ENCODE assay signal across 10 mouse cellular contexts in the genomic region with DNA sequence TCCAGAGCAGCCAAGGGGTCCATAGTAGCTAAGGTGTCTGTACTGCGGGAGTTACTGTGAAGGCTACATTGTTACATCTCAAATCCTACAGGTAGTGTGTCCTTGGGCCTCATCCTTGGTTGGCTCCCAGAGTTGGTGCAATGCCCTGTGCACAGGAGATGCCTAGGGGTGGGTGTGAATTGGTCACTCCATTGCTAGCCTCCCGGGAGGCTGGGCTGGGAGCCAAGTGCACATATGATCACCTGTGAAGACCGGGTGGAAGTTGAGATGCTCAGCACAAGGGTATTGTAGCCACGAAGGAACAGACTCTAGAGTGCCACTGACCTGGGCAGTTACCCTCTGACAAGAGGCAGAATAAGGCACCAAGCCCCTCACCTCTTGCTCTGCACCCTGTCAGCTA. TPM values are rescaled to one million over a fixed set of nuclear protein-coding genes. Genes with fewer than 3 reads are reported as not detected.
DNase-seq lines count a peak whose midpoint lies in the region; ATAC-seq and TF ChIP-seq lines count a peak whose summit lies in the region.
"Had no signal": no experiment of that assay in that cellular context is flagged by ENCODE, and none has a peak within 500 bp of the region (broad histone marks: within the 10 kb centered on the region; RNA-seq: fewer than 3 reads in every experiment).

No protein-coding gene starts in this region.

- H3K27ac ChIP-seq in heart, embryonic 14.5 days (replicated peaks in 1 of 2; ENCODE audit: control insufficient read depth in 1 of 2, insufficient read depth in 1 of 2, low read depth in 2 of 2, low read length in 2 of 2): peak overlapping the region; percentile 5 to 76
- peak overlapping the region; percentile 54 for H3K27ac ChIP-seq in lung, embryonic 15.5 days
- H3K27ac ChIP-seq: liver, embryonic 13.5 days had no signal

- no peak for DNase-seq in heart, postnatal 10 days
- DNase-seq in lung, postnatal 4 days: no peak
- DNase-seq in cerebellum, postnatal 36 days: peak; percentile 42 to 45
- DNase-seq in urinary bladder, postnatal 36 days (ENCODE audit: low spot score in 2 of 2): no peak
- DNase-seq: liver, embryonic 13.5 days; thymus, adult 2 months had no signal

- H3K4me1 ChIP-seq in heart, embryonic 14.5 days (ENCODE audit: control insufficient read depth in 2 of 2, insufficient read depth in 2 of 2, low read length in 2 of 2): peaks cover 19 to 20% of the 10 kb centered on the region in 2 experiments
- peaks cover 24% of the 10 kb centered on the region; the same call in 1 of the 2 replicates for H3K4me1 ChIP-seq in lung, embryonic 15.5 days

- H3K79me2 ChIP-seq in myocyte (ENCODE audit: control insufficient read depth, insufficient read depth): no peaks in the 10 kb centered on the region

- H3K36me3 ChIP-seq in heart, embryonic 14.5 days (ENCODE audit: control insufficient read depth, insufficient read depth, low read length): no peaks in the 10 kb centered on the region
- H3K36me3 ChIP-seq in lung, embryonic 15.5 days: no peaks in the 10 kb centered on the region
- no peaks in the 10 kb centered on the region for H3K36me3 ChIP-seq in myocyte (ENCODE audit: control insufficient read depth, insufficient read depth)
- H3K36me3 ChIP-seq: liver, embryonic 13.5 days had no signal

- no peak for TF ChIP-seq POLR2A in myocyte (IDR thresholded peaks at IDR 0.05; ENCODE audit: insufficient read length, low read depth)

- no peak for ATAC-seq in heart, embryonic 14.5 days (ENCODE audit: insufficient number of reproducible peaks, insufficient read depth, low FRiP score, low read depth)
- ATAC-seq in lung, embryonic 15.5 days (ENCODE audit: borderline replicate concordance, extremely low read depth, low FRiP score, low TSS enrichment): no peak

- no peaks in the 10 kb centered on the region for H3K27me3 ChIP-seq in heart, embryonic 14.5 days (ENCODE audit: control insufficient read depth, insufficient read depth, low read length)
- H3K27me3 ChIP-seq in lung, embryonic 15.5 days: no peaks in the 10 kb centered on the region
- no peaks in the 10 kb centered on the region for H3K27me3 ChIP-seq in myocyte (ENCODE audit: control insufficient read depth, insufficient read depth, insufficient read length)
- H3K27me3 ChIP-seq: liver, embryonic 13.5 days had no signal

- H3K9me3 ChIP-seq in heart, embryonic 14.5 days (ENCODE audit: control insufficient read depth, low read length): no peaks in the 10 kb centered on the region
- H3K9me3 ChIP-seq in lung, embryonic 15.5 days: no peaks in the 10 kb centered on the region
- H3K9me3 ChIP-seq: liver, embryonic 13.5 days had no signal

- intact Hi-C loops in heart, postnatal 10 days (cut with DNase I): no loop called here

- H3K4me3 ChIP-seq in heart, embryonic 14.5 days (ENCODE audit: control insufficient read depth in 1 of 2, insufficient read depth in 1 of 2, low read depth in 1 of 2, low read length in 2 of 2): no peak overlapping the region
- no peak overlapping the region for H3K4me3 ChIP-seq in lung, embryonic 15.5 days
- no peak overlapping the region for H3K4me3 ChIP-seq in myocyte
- H3K4me3 ChIP-seq: liver, embryonic 13.5 days had no signal

- peak overlapping the region; percentile 51 for H3K9ac ChIP-seq in heart, embryonic 14.5 days (ENCODE audit: low read length)
- H3K9ac ChIP-seq in lung, embryonic 15.5 days: no peak overlapping the region
- H3K9ac ChIP-seq: liver, embryonic 13.5 days had no signal

- 53% methylated on average over 4 of the region's 4 CpGs for WGBS in heart, embryonic 14.5 days
- WGBS in lung, embryonic 15.5 days: 61% methylated on average over 4 of the region's 4 CpGs

- H3ac ChIP-seq in myocyte (ENCODE audit: control insufficient read depth, insufficient read length): no peak overlapping the region

- H3K4me2 ChIP-seq in heart, embryonic 14.5 days (ENCODE audit: low read length): no peak overlapping the region
- H3K4me2 ChIP-seq in lung, embryonic 15.5 days: no peak overlapping the region
- peak overlapping the region; percentile 79 for H3K4me2 ChIP-seq in myocyte (ENCODE audit: low read depth)
- H3K4me2 ChIP-seq: liver, embryonic 13.5 days had no signal

TF ChIP-seq in myocyte, 11 proteins besides CTCF, POLR2A, EP300 and RAD21:
- TF ChIP-seq MAX (IDR thresholded peaks at IDR 0.05; ENCODE audit: low read depth) (no peak), USF1 (IDR thresholded peaks at IDR 0.05; ENCODE audit: low read depth) (no peak), SRF (IDR thresholded peaks at IDR 0.05; ENCODE audit: control insufficient read depth, insufficient read length, low read depth) (no peak), REST (IDR thresholded peaks at IDR 0.05; ENCODE audit: insufficient read depth, insufficient read length) (no peak), E2F4 (IDR thresholded peaks at IDR 0.05; ENCODE audit: insufficient read depth) (no peak), MYOD1 (IDR thresholded peaks at IDR 0.05; ENCODE audit: control insufficient read depth in 1 of 3, insufficient read length in 2 of 3, low read depth in 2 of 3) (no peak), TCF12 (IDR thresholded peaks at IDR 0.05; ENCODE audit: insufficient read depth, poor library complexity, severe bottlenecking) (no peak)

RNA-seq across cellular contexts. Expression of gene Eml1, which starts 22.3 kb away (rescaled TPM):
- polyA plus RNA-seq in heart, embryonic 14.5 days (2014; fragmentation: Nextera tagmentation; extraction: Ambion mirVana): 69.5 and 77.2 TPM in 2 replicates
- 10 to 100 TPM; 82.1 to 94.6 TPM for total RNA-seq in heart, postnatal 10 days (2021)
- polyA plus RNA-seq in lung, embryonic 15.5 days (2015; fragmentation: Nextera tagmentation; extraction: Ambion mirVana): 107 and 117 TPM in 2 replicates
- 33.4 TPM for polyA plus RNA-seq in myocyte (2012; fragmentation: generic; extraction: Trizol)
- total RNA-seq: megakaryocyte progenitor cell, adult 5-6 weeks had no signal

RNA-seq across cellular contexts. Expression of gene Cyp46a1, which starts 58.9 kb away (rescaled TPM):
- polyA plus RNA-seq in heart, embryonic 14.5 days (2014; fragmentation: Nextera tagmentation; extraction: Ambion mirVana): 4.2 and 4.6 TPM in 2 replicates
- 1 to 10 TPM in 1 of 2 experiments, under 1 TPM in 1; 0.69 to 2.3 TPM for total RNA-seq in heart, postnatal 10 days (2021)
- polyA plus RNA-seq in lung, embryonic 15.5 days (2015; fragmentation: Nextera tagmentation; extraction: Ambion mirVana): 6.3 and 6.6 TPM in 2 replicates
- 1.6 TPM for polyA plus RNA-seq in myocyte (2012; fragmentation: generic; extraction: Trizol)

Comparison
In these comparisons a context has a peak if more than half of its experiments do, and no peak if none do; other contexts are left out.
1. DNase-seq: peak in cerebellum, postnatal 36 days (2 of 2); none in heart, postnatal 10 days (0 of 2), lung, postnatal 4 days (0 of 2) and urinary bladder, postnatal 36 days (0 of 2).